Mouse (Mus musculus): ENCODE measurements around the gene Otud3.

DNA sequence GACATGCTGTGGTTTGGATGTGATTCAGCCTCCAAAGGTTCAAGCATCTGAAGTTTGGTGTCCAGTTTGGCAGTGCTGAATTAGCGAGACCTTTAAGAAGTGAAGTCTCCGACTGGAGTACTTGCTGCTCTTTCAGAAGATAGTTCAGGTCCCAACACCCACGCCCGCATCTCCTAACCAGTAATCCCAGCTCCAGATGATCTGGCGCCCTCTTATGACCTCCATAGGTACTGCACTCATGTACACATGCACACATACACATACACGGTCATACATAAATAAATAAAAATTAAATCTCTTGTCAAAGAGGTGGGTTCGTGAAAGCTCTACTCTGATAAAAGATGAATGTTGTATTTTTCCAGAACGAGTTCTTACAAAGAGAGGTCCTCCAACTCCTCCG is 3.5 kb upstream of the Otud3 start:
- no peak for TF ChIP-seq POLR2A (IDR thresholded peaks at IDR 0.05; ENCODE audit: low read depth, low read length)
- TF ChIP-seq CTCF (IDR thresholded peaks at IDR 0.05; ENCODE audit: extremely low read depth, insufficient read length, insufficient replicate concordance, low read depth, low read length) = peak; percentile 35; the same call in 1 of the 2 replicates
